8 mouse cellular contexts compared by ENCODE assay signal in the genomic region with DNA sequence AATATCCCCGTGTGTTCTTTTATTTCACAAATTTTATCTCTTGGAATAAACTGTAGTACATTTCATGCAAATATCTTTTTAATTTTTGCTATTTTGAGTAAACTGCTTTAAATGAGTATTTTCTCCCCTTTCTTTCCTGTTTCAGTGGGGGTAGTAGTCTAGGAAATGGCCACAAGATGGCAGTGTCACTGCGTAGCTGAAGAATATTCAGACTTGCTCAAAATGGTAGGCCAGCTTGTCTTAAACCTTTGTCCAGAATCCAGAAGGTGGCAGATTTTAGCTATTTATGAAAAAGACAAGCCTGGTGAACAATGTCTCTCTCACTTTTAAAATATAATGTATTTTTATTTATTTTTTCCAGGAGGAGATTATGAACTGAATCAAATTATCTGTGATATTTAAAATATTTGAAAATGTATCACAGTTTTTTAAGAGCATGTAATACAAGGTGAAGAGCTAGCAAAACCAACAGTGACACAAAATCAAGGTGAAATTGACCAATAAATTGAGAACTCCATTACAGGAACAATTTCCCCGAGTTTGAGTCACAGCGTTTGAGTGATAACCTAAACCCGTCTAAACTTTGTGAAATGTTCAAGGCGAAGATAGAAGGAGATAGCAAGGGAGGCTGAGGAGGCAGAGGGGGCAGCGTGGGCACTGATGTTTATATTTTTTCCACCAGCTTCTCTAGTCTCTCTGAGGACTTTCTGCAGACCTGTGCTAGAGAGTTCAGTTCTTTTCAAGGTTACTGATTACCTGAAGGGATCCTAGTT.
A peak's percentile ranks its signal among the peaks of the same experiment; 100 is the strongest.
DNase-seq lines count a peak whose midpoint lies in the region; ATAC-seq lines count a peak whose summit lies in the region.

No protein-coding gene starts in this region.

- DNase-seq in CD4-positive, CD25-positive, alpha-beta regulatory T cell, adult 2 months (ENCODE audit: low read depth, low spot score): peak; percentile 1
- peak; percentile 64 for DNase-seq in R1 (ENCODE audit: low read depth, low spot score)
- DNase-seq in cerebellum, postnatal 25 days: peak; percentile 73 to 85
- DNase-seq in frontal cortex, postnatal 36 days (ENCODE audit: low spot score in 2 of 2): peak; percentile 75 to 90
- DNase-seq in layer of hippocampus, adult 11-12 months (ENCODE audit: low spot score): peak; percentile 87
- DNase-seq in lung, postnatal 14 days: peak; percentile 37
- peak; percentile 43 to 51 for DNase-seq in right cerebral cortex, postnatal 36 days (ENCODE audit: low spot score in 2 of 2)

- no peak for ATAC-seq in CD4-positive, CD25-positive, alpha-beta regulatory T cell, adult 4 months

Comparison
In these comparisons a context has a peak if more than half of its experiments do, and no peak if none do; other contexts are left out.
1. DNase-seq: peak in every context shown above with its lines; median percentile 87 in layer of hippocampus, adult 11-12 months; 82 in frontal cortex, postnatal 36 days; 79 in cerebellum, postnatal 25 days; 64 in R1; 47 in right cerebral cortex, postnatal 36 days; 37 in lung, postnatal 14 days; 1 in CD4-positive, CD25-positive, alpha-beta regulatory T cell, adult 2 months.